Mouse (Mus musculus): ENCODE data around the gene Crmp1.
A peak's percentile ranks its signal among the peaks of the same experiment; 100 is the strongest.

The Crmp1 gene

DNA sequence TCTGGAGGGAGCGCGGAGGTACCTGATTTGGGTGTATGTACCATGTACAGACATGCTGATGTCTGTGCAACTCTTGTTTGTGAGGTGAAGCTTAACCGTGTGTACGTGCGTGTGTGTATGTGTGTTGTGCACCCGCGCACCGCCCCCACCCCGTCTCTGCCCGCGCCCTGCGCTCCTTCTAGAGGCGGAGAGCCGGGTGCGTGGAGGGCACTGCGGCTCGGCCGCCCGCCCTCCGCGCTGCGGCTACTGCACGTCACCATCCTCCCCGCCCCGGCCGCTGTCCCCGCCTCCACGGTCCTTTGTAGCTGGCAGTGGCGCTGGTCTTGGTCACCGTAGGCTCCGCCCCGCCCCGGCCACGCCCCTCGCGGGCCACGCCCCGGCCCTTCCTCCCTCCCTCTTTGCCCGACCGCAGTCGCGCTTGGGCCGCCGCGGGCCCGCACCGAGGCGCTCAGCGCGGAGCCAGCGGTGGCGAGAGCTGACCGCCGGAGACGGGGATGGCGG is at the start of gene Crmp1:
Crmp1 (plus strand) TSS at position 290 of the 501 bp plus-strand sequence.
- peak in 1 of 2 experiments; percentile 11 for DNase-seq

DNA sequence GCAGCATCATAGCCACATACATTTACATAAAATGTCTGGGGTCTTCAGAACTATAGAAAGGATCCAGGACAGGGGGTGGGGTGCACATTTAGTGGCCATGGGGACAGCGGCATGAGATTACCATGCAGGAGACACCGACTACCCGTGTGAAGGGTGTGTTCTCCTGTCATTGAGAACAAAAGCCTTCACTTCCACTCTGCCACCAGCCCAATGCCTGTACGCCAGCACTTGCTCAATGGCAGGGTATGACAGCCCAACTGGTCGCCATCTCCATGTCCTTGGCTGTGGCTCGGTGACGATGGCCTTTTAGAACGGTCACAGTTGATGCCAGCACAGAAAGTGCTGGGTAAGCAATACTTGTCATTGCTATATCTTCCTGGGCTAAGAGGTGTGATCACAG is 45.5 kb upstream of the Crmp1 start:
- no peak for DNase-seq

DNA sequence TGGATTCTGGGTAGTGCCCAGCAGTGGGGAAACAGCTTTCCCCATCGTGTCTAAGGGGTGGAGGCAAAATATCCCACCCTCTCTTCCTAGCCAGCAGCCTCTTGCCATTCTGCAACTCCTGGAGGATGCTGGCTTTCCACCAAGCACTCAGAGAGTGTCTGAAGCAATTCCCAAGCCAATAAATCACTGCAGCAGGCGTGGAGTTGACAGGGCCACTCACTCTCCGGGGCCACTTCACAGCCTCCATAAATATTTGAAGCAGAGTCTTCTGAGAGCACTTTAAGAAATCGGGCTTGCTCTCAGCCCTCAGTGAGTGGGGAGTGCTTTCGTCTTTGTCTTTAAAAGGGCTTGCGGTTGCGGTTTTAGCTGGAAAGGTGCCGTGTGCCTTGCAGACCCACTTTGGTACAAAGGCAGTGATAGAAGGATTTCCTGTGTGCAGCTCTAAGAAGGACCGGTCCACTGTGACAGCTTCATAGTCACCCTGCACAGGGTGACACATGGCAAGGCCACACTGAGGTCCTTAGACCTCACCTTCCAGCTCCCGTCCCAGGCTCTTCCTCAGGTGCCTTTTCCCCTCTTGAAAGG is 45.0 kb upstream of the Crmp1 start:
- no peak for DNase-seq

DNA sequence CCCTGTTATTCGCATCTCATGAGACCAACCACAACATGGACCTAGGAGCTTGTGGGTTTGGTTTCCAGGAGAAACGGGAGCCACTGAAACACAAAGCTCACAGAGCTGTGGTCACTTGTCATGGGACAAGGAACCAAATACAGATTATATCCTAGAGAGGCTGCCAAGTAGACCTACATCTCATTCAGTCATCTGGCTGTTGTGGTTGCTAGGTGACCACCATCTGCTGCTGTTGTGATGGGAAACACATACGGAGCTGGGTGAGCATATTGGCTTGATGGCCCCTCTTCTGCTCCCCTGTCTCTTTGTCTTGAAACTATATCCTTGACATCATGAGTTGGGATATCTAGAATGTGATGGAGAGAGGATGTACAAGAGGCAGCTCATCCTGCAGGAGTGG is 44.3 kb upstream of the Crmp1 start:
- no peak for DNase-seq

DNA sequence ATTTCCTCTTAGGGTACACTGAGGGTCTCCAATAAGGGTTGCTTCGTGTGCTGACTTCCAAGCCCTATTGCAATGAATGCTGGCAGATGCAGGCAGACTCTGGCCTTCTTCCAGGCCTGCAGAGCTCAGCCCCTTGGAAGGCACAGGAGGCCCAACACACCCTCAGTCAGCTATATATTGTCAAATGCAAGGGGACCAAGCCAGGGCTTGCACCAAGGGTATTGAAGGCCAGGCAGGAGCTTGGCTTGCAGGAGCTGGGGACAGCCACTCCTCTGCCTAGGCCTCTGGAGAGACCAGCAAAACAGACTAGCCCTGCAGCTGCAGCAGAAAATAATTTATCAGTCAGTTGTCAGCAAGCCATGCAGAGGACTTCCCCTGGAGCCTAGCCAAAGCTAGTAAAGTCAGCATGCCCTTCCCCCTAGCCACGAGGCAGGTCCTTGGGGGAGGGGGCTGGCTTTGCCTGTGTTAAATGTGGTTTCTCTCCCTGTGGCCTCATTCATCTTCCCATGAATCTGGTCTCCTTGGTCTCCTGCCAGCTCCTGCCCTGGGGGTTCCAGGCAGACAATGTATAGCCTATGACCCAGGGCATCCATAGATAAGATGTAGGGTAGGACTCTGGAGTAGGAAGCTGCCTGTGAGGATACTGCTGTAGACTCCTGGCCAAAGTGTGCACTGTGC is 43.6 kb upstream of the Crmp1 start:
- DNase-seq = no peak

DNA sequence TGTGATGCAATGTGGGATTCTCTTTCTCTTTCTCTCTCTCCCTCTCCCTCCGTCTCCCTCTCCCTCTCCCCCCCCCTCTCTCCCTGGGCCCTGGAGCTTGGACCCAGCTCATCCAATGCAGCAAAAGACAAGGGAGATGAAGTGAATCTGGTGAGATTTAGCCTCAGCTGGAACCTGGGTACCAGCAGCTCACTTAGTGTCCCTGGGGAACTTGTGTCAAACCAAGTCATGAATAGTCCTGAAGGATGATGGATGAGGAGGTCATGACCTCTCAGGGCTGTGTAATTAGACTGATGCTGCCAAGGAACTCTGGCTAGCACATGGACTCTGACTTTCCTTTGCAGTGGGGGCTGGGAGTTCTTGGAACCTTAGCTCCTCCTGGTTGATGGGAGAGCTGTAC is 39.5 kb upstream of the Crmp1 start:
- DNase-seq = no peak

DNA sequence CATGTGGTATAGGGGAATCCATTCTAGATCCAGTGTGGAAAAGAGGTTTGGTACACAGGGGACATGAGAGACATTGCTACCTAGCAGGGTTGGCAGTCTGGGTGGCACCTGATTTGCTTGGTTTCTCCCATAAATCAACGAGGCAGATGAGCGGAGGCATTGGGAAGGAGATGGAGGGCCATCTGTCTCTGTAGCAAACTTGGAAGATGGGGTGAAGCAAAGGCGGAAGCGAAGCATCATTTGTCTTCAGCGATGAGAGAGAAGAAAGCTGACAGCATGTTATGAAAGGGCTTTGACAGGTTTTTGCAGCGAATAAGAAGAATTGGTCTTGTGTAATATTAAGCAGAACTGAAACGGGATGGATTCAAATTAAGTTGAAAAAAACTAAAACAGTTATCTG is 36.9 kb upstream of the Crmp1 start:
- DNase-seq = no peak

DNA sequence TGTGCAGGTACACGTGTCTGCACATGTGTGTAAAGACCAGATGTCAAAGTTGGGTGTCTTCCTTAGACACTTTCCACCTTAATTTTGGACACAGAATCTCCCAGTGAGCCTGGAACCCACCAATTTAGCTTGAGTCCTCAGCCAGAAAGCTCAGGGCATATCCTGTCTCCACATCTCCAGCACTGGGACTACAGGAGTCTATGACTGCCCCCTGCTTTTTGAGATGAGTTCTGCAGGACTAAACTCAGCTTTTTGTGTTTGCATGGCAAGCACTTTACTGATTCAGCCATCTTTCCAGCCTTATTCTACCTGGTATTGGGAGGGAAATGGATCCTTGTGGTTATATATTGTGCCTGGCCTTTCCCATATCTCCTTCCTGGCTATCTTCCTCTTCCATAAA is 36.3 kb upstream of the Crmp1 start:
- DNase-seq = no peak

DNA sequence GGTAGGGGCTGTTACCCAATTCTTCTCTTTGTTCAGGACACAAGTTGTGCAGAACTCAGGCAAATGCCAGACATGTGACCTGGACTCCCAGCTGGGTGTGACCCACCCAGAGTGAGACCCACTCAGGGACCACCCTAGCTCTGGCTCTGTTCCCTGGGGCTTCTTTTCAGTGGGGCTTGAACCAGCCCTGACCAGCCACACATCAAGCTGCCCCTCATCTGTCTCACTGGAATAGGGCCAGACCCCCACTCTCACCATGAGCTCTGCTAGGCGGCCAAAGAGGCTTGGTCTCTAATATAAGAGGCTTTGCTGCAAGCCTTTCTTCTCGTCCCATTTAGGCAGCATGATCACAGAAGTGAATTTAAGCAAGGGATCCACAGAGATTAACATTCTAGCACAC is 35.4 kb upstream of the Crmp1 start:
- no peak for DNase-seq

DNA sequence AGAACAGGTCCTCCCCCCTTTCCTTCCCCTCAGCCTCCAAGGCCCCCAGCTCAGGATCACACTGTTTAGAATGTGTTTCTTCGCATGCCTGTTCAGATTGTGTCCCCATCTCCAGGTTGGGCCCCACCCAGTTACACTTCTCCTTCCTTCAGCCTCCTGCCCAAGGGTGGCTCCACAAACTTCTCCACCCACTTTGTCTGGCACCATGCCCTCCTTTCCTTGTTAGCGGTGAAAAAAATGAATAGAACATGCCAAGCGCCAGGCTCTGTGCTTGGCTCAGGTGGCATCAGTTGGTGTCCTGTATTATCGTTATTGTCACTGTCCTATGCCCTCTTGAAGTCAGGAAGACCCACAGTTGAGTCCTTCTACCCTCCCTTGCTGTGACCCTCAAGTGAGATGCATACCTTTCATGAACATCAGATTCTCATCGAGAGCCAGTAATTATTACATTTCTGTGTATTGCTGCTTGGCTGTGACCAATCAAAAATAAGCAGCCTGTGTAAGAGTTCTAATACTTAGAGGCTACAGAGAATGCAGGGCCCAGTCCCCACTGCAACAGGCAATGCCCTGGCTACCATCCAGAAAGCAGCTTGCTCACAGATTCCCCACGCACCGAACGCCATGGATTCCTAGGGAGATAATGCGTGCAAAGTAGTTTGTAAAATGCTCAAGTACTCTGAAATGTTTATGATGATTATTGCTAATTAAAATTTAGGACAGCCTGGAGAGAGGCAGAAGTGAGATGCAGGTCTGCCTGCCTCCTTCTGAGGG is 28.6 kb upstream of the Crmp1 start:
- no peak for DNase-seq

DNA sequence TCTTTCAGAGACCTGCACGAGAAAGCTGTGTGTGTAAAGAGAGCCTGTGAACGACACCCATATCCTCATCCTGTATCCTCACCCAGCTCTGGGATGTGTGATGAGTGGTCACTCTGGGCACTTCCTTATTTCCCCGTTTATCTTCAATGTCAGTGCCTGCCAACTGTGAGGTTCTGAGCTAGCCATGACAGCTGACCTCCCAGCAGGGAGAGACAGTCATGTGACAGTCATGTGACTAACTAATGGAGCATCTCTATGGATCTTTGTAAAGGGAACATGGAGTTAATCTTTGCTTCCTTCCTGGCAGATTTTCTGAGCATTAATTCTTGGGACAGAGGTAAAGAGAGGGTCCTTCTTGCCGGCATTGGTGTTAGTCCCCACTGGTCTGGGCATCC is 28.0 kb upstream of the Crmp1 start:
- no peak for DNase-seq

DNA sequence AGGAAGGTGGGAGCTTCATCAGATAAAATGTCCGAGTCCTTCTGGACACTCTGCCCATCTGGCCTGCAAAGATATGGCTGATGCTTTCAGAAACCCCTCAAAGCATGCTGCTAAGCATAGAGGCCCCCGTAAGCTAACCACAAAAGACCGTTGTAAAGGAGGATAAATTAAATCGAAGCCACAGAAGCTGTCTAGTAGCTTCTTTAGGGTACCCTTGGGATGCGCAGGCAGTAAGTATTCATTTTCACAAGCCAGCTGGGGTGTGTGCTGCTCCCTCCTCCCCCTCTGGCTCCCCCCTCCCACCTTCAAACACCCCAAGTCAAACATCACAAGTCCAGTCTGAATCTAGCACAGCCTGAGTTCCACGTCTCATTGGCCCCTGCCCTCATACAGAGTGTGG is 27.1 kb upstream of the Crmp1 start:
- no peak for DNase-seq

DNA sequence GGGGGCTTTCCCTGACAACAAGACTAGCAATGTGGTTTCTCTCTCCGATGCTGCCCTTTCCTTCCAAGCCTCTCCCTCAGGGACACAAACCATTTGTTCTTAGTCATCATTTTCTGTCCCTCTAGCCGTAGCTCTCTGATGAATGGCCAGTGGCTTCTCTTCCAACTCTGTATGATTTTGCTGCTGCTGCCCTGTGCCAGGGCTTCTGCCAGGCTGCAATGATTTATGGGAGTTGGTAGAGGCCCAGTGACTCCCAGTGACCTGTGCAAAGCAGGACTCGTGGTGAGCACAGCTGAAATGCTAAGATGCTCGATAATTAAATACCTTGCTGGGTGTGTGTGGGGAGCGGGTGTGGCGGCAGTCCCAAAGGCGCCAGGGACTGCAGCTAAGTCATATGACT is 26.5 kb upstream of the Crmp1 start:
- DNase-seq = no peak

DNA sequence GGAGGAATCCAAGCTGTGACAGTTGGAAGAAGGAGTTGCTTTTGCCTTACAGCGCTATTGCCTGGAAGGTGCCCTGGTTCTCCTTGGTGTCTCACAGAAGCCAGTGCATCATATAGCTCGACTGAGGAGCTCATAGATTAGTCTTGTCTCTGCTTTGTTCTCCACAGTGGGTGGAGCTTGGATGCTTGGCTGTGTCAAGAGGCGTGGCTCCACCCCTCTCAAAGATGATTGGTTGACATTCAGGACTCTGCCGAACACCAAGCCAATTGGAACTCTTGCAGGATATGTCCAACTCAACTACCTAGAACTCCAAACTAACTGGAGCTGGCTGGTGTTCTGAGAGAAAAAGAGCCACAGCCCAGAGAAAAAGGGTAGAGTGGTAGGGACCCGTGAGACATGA is 22.1 kb upstream of the Crmp1 start:
- no peak for DNase-seq

DNA sequence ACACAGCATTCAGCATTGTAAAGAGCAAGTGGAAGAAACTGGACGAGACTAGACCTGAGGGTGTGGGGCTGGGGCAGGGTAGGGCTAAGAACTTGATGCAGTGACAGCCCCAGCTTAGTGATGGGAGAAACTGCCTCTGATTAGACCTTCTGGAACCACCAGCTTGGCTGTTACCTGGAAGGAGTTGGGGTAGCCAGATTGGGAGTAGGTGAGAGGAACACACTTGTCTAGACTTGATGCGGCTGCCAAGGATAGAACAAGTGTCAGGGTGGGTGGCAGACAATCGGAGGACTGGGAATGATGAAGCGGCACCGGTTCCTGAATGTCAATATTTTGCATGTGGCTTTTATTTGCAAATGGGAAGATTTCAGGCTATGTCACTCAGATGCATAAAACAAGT is 21.2 kb upstream of the Crmp1 start:
- DNase-seq = no peak

DNA sequence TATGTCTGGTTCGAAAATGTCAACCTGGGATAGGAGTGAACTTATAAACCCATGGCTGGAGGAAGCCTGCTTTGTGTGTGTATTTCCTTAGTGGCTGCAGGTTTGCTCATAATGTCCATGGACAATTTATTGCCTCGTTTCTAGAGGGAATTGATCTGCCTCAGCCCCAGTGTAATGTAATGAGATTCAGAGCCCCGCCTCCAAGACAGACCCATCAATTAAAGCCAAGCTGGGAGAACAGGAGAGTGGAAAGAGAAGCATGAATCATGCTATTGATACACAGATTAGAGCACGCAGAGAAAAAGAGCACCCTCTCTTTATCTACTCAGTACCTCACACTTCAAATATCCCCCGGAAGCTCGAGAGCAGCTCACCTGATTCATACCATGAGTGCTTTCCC is 20.2 kb upstream of the Crmp1 start:
- no peak for DNase-seq

DNA sequence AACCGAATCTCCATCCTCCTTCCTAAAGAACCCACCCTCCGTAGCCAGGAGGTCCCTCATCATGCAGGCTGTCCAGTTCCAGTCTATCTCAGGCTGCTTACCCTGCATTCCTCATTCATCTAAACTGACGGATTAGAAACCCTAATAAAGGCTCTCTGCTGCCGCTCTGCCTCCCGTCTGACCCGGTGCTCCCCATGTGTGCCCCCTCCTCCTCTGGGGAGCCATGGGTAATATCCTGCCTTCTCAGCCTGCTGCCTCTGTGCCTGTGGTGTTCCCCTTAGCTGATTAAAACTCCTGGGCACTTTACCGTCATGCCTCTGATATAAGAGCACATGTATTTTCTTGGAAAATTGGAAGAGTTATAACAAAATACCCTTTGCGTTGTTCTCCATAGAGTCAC is 19.4 kb upstream of the Crmp1 start:
- no peak for DNase-seq

DNA sequence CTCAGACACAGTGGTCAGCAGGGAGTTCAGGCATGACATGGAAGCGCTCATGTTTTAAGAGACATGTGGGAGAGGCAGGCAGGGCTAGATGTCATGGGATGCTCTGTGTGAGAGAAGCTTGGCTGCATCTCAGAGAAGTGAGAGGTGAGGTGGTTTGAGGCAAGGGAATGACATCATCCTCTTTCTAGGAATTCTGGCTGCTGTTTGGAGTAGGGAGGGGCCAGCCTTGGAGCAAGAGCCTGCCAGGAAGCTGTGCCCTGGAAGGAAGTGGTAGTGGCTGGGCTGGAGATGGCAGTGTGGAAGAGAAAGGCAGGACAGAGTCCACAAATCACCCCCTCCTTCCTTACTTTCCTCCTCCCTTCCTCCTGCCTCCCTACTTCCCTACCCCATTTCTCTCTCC is 16.0 kb upstream of the Crmp1 start:
- DNase-seq = no peak

DNA sequence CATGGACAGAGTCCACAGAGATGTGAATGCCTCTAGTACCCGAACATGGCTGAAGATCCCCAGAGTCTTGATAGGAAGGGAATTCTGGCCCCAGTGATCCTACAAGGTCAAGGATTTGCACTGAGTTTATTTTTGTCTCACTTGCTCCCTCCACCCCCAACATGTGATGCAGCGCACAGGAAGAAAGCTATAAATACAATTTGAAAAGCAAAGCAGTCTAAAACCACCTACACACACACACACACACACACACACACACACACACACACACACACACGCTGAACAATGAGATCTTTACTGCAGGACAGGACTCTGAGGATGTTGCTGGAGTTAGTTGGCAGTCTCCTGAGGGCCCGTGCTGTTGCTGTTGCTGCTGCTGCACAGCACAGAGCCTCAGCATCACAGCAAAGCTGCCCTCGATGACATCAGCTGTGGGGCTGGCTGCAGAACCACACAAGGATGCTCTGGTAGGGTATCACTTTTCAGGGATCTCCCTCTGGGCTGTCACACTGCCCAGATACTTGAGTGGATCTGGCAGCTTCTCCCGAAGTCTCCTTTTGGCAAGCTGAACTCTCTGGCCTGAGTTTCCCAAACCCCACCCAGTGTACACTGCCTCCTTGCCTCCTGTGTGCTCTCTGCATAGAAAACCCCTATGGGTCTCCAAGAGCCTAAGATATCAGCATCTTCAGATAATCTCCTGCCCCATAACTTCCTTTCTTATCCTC is 13.6 kb upstream of the Crmp1 start:
- DNase-seq = no peak

DNA sequence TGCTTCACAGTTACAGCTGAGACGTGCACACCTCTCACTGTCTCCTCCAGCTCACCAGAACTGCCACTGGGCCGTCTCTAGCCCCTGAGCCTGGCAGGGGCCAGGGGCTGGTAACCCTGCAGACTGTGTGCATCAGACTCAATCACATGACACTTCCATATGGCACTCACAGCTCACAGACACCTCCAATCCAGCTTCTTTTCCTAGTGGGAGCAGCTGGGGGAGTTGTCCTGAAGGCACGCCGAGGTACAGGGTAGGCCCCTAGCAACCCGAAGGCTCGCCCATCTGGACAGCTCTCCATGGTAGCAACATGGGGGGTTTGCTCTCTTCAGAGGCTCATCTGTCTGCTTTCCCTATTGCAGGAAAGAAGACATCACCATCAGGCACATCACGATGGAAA is 12.8 kb upstream of the Crmp1 start:
- DNase-seq = no peak

DNA sequence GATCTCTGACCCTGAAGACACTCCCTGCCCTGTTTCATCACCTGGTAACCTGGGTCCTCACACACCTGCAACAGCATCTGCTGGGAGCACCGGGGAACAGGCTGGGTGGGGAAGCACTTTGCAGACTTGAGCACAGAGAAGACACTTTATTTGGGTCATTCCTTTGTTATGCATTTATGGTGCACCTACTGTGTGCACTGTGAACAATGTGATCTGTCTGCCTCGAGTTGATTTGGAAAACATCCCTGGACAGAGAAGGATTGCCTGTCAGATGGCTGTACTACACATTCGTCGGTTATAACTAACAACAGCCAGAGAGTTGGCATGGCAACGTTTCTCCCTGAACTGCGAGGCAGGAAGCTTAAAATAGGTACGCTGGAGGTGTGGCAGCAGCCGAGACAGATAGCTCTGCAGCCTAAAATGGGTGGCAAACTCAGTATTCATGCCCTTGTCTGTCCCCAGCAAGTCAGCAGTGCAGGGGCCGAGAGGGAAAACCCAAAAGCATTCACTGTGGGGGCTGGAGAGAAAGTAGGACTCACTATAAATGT is 8.7 kb upstream of the Crmp1 start:
- DNase-seq = no peak

DNA sequence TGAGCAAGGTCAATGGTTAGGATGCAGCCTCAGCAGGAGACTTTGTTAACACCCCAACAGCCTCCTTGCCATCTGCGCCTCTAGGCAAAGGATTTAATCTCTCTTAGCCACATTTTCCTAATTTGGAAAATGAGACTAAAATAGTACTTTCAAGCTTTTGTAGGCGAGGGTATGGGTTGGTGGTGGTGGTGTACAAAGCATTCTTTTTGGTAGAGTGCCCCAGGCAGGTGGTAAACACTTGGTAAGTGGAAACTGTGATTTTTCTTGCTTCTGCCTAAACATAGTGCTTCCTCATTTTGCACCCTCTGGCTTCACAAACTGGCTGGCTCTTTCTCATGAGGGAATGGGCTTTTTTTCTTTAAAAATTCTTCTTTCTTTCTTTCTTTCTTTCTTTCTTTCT is 3.1 kb upstream of the Crmp1 start:
- DNase-seq = no peak

DNA sequence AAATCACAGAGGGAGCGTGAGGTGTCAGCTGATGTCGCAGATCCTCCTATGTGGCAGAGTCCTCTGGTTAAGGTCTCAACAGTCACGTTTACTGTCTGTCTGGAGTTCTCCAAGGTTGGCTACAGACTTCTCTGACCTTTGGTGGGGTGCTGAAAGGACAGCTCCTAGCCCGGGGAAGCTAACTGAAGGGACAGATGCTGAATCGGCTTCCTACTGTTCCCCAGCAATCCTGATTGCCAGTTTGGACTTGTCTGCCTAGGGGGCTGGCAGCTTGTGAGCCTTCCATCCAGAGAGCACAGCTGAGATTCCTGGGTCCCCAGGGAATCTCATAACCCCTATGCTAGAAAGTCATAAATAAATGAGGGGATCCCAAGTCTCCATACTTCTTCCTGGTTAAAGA is 1.2 kb upstream of the Crmp1 start:
- peak in 1 of 2 experiments; percentile 17 for DNase-seq

Measured in kidney, adult 8-10 months (tissue).